Mouse (Mus musculus) myocyte (in vitro differentiated cells): Measurements from ENCODE around the gene Men1.

ENCODE experiments used
- MAX ChIP-seq: IDR thresholded peaks from one replicate; pipeline ENCODE4 v1.6.1; 2011; ENCODE audit warnings: low read depth, mild to moderate bottlenecking, control low read depth
- POLR2A ChIP-seq: IDR thresholded peaks from one replicate; pipeline ENCODE4 v1.6.1; 2011; ENCODE audit warnings: low read depth, mild to moderate bottlenecking, control low read depth, moderate library complexity; ENCODE audit not compliant: insufficient read length
- SRF ChIP-seq: IDR thresholded peaks from one replicate; pipeline ENCODE4 v1.6.1; 2011; ENCODE audit warnings: low read depth; ENCODE audit not compliant: control insufficient read depth, insufficient read length

DNA sequence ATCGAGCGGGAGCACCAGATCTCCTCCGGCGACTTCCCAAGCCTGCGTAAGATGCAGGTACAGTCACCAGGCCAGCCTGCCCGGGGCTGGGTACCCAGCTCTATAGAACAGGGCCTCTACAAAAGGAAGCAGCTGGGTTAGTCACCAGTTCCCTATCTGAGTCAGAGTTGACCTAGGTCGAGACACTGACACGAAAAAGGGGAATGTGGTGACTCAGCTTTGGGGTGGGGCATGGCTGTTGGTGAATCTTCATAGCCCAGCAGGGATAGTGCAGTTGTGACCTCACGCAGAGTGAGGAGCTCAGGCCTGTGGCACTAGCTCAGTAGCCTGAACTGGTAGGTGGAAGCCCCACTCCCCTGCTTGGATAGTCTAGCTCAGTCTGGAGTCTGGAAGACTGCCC lies 37.1 kb upstream of the Men1 start:
- TF ChIP-seq POLR2A (peak; percentile 56), SRF (peak; percentile 32), MAX (no peak)
